Mouse (Mus musculus): ENCODE measurements at regions not wholly inside any gene's neighbourhood (a gene's known extent, or its start where the extent isn't known, plus 50 kb on each side); places are given as distances from the start of the nearest gene placed in this dataset.

DNA sequence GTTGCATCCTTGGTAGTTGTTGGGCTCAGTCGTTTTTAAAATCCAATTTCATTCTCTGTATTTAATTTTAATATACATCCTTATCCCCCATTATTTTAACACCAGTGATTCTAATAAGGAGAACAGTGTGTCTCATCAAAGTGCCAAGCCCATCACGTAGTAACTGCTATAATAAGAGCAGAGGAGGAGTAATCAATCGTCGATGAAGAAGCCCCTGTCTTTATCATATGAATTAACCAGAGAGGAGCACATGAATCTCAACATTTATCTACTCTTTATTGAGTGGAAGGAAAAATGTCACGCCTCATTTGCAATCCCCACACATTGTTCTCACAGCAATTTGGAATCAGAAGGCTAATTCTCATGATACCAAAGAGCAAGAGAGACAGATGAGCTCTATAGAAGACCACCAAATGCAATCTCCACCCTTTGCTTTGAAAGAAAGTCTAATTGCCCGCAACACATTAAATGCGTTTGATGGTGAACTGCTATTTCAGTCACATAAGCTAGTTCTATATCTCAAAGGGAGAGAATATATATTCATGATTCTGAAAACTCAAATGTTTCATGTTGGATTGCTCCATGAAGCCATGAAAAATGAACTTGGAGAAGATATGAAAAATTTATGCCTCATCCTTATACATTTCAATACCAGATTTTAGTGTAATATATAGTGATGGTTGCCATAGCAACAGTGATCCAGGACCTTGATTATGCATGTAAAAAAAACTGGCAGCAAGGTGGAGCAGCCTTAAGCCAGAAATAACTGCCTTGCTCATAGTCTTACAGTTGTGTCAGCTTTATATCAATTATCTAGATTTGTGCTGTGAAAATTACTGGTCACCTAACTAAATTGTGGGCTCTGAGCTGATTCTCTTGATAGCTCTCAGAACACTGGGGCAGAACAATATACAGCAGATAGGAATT, 244.2 kb downstream of the Tmsb4x start:
- DNase-seq: no peak

DNA sequence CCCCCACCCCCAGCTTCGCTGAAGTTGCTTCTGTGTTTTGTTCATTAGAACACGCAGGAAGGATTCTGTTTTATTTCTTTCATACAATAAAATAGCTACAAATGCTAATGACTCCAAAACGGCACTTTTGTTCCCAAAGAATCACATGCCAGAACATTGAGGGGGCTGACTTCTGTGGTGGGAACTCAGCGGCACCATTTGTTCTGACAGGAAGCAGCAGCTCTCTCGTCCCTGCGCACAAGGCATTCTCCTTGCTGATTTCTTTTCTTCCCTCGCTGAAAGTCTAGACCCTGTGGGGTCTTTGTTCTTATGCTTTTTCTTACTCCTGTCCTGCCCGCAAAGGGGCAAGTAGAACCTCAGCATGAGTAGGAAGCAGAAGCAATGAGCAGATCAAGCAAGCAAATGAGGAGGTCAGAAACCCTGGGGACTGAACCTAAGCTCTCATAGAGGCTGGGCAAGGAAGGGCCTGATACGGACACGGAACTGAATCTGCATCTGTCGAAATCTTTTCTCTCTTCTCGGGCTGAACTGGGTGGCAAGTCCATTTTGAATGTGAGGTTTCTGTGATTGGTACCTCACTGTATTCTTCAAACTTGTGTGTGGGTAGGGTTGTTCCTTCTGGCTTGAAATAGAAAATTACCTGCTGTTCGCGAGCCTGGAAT, 256.5 kb downstream of the Tmsb4x start:
- peak; percentile 26 to 40 for DNase-seq

GRCm38 (mm10) chrX:166951011-166951410, 258.1 kb downstream of the Tmsb4x start:
- DNase-seq: no peak

DNA sequence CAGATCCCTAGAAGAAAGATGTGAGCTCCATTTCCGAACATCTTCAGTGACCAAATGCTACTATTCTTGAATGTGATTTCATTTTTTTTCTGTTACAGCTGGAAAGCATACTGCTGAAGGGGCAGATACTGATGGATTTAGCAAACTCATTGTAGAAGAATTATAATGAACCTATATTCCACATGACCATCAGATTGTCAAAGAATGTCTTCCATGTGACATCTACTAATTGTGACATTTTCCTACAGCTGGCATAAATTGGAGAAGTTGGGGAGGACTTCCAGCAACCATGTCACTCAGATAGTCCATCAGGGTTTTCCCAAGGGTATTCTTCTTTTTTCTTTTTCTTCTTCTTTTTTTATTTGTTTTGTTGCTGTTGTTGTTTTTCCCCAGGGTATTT, 263.2 kb downstream of the Tmsb4x start:
- no peak for DNase-seq

DNA sequence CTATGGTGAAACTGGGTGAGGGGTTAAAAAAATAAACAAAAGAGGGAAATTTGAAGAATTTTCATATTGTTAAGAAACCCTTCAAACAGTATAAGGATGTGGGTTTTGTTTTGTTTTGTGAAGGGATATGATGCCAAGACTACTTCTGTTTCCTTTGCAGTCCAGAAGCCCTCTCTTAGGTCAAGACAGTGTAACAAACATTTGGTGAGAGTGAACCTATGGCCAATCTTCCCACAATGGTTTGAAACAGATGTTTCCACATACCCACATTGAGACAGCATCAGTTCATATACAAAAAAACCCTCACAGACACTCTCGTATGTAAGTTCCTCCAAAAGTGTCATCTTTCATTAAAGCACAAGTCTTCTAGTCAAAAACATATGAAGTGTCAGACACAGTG, 263.6 kb downstream of the Tmsb4x start:
- no peak for DNase-seq

- DNase-seq: no peak
These were observed 275.3 kb downstream of the Tmsb4x start for GRCm38 (mm10) chrX:166933766-166934165.

DNA sequence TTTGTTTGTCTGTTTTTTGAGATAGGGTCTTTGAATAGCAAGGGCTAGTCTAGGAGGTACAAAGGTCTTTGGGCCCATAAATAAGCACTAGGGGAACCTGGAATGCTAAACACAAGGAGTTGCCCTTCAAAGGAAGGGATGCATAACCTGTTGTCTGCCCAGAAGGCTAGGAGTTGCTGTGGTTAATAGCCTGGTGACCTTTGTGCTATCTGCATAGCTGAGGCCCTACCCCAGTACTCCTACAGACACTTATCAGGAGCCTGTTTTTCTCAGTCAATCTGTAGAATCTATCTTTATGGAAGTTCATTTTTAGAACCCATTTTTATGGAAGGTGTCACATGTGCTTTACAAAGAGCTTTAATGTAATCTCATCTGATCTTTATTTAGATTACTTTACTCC, 276.6 kb downstream of the Tmsb4x start:
- DNase-seq: no peak

DNA sequence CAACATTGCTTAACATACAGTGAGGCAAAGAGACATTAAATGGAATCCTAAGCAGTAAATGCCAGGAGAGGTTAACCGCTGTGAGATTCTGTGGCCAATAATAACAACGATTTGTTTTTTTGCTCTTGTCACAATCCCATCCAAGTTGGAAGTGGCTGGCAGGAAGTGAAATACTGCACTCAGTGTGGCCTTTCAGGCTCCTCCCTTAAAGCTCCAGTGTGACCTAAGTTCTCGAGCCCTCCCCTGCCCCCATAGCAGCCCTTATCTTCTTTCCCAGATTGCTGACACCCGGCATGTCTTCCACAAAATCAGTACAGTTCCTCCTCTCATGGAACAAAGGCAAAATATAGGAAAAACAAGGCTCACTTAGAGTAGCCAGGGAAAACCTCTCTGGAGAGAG, 278.1 kb downstream of the Tmsb4x start:
- no peak for DNase-seq

DNA sequence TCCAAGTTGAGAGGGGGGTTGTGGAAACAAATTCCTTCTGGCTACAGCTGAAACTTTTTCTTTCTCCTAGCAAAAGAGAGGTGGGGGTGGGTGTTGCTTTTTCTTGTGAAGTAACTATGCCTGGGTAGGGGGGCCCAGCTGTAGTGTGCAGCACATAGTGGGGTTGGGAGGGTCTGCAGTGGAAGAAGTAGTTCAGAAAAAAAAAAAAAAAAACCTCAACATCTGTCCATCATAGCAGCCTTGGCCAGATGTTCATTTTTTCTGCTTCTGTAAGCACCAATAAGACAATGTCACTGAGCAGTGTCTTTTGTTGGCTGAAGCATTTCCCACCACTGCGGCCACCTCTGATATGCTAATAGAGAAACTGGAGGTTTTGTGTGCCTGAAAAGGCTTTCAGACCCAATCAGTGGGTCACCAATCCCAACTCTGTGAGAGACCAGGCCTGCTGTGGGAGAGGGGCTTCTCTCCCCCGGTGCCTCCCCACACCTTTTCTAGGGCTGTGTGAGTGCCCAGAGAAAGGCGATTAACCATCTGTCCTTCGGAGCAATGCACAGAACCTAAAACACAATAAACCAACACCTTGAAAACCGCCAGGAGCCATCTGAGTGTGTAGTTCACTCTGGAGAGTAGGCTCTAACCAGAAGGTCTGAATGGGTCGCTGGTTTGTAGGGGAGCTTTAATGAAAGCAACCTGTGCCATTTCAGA, 279.2 kb downstream of the Tmsb4x start:
- DNase-seq: no peak

- no peak for DNase-seq
These were observed 293.7 kb downstream of the Tmsb4x start for GRCm38 (mm10) chrX:166915356-166915953.

GRCm38 (mm10) chrX:166906602-166907001, 302.5 kb downstream of the Tmsb4x start:
- DNase-seq: no peak

GRCm38 (mm10) chrX:166900761-166901160, 308.4 kb downstream of the Tmsb4x start:
- no peak for DNase-seq

DNA sequence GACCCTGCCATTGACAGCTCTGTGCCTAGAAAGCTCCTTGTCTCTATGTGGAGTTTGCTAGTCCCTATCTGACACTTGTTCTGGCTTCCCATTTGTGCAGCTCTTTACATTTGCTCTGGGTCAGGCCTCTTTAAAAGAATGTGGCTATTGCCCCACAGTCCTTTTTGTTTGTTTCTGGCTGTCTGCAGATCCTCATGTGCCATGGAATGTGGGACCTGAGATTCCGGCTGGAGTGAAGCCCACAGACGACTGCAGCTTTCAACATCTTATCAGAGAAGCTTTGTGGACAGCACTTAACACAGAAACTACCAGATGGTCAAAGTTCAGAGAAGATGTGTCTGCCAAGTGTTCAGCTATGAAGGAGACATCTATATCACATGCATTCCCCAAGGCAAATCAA, 309.7 kb upstream of the Egfl6 start:
- DNase-seq: no peak

- DNase-seq: no peak
These were observed 300.9 kb upstream of the Egfl6 start for GRCm38 (mm10) chrX:166886417-166886816.

DNA sequence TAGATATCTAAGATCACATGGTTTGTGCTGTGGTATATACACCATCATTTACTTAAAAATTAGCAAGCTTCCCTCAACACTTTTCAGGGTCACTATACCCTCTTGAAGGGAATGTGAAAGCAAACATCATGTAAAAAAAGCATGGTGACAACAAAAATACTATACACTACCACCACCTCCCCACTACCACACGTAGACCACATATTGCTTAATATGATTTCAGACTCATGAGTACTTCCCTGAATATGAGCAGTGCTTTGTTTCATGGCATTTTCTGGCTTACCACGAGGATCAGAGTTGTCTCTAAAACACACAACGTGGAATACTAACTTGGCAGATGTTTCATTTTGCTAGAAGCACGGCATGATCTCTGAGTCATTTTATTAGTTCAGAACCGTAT, 284.0 kb upstream of the Egfl6 start:
- DNase-seq: no peak

DNA sequence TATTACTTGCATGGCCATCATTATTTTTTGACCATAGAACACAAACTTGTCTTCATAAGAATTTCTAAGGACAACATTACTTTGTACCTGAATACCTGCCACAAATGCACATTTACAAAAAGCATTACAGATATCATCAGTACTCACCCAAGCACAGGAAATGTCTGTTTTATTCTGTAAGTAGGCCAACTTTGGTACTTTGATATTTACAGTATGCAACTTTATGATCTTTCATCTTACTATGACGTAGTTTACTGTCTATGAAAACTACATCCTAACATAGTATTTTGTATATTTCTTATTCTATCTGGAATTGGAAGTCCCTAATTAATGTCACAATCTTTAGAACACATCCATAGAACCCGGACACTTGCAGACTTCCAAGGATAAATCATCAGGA, 282.2 kb upstream of the Egfl6 start:
- DNase-seq: no peak
